Mouse (Mus musculus): ENCODE results near the gene Megf11. TPM values are rescaled to one million over a fixed set of nuclear protein-coding genes. Genes with fewer than 3 reads are reported as not detected.

The Megf11 gene
- 0.40 and 0.94 TPM in 2 replicates for polyA plus RNA-seq (2011; ENCODE audit: insufficient read depth, insufficient read length, low read depth, missing spikeins)

GRCm38 (mm10) chr9:64385511-64386465, at the start of gene Megf11:
TSS of gene Megf11 (plus strand) at chr9:64385626.
- Histone ChIP-seq H3K9me3 (replicated peaks; ENCODE audit: control insufficient read depth, insufficient read depth, low read length, poor library complexity, severe bottlenecking) (no peaks in the 10 kb centered on the region; the same call in none of the 2 replicates), H3K4me3 (ENCODE audit: low read depth, low read length) (peak within 1 kb of the TSS; percentile 82), H3K36me3 (ENCODE audit: control insufficient read depth, insufficient read depth, low read length, poor library complexity, severe bottlenecking) (no peaks in the 10 kb centered on the region), H3K9ac (ENCODE audit: low read depth, poor library complexity, severe bottlenecking) (peak within 1 kb of the TSS; percentile 80), H3K27me3 (ENCODE audit: control insufficient read depth, insufficient read depth, low read length, poor library complexity, severe bottlenecking) (peaks cover 16% of the 10 kb centered on the region), H3K27ac (ENCODE audit: insufficient read depth, low read length) (no peak within 1 kb of the TSS), H3K4me1 (ENCODE audit: control insufficient read depth, insufficient read depth, low read length) (peaks cover 7% of the 10 kb centered on the region)
- TF ChIP-seq POLR2A (IDR thresholded peaks at IDR 0.05; ENCODE audit: insufficient read depth, low read length) (no peak), CTCF (IDR thresholded peaks at IDR 0.05; ENCODE audit: low read depth, low read length) (no peak)

GRCm38 (mm10) chr9:64335825-64336224, 49.6 kb upstream of the Megf11 start:
- Histone ChIP-seq H3K4me1 (ENCODE audit: control insufficient read depth, insufficient read depth, low read length) (peaks cover 3% of the 10 kb centered on the region), H3K9ac (ENCODE audit: low read depth, poor library complexity, severe bottlenecking) (no peak overlapping the region), H3K27me3 (ENCODE audit: control insufficient read depth, insufficient read depth, low read length, poor library complexity, severe bottlenecking) (no peaks in the 10 kb centered on the region), H3K36me3 (ENCODE audit: control insufficient read depth, insufficient read depth, low read length, poor library complexity, severe bottlenecking) (no peaks in the 10 kb centered on the region), H3K27ac (ENCODE audit: insufficient read depth, low read length) (no peak overlapping the region), H3K4me3 (ENCODE audit: low read depth, low read length) (no peak overlapping the region), H3K9me3 (replicated peaks; ENCODE audit: control insufficient read depth, insufficient read depth, low read length, poor library complexity, severe bottlenecking) (no peaks in the 10 kb centered on the region)
- TF ChIP-seq EP300 (IDR thresholded peaks at IDR 0.05; ENCODE audit: insufficient read depth, low read depth, low read length) = no peak
- TF ChIP-seq POLR2A (IDR thresholded peaks at IDR 0.05; ENCODE audit: insufficient read depth, low read length) = no peak
- no peak for TF ChIP-seq CTCF (IDR thresholded peaks at IDR 0.05; ENCODE audit: low read depth, low read length)

GRCm38 (mm10) chr9:64339361-64339760, 46.1 kb upstream of the Megf11 start:
- no peak overlapping the region for H3K9ac ChIP-seq (ENCODE audit: low read depth, poor library complexity, severe bottlenecking)
- H3K36me3 ChIP-seq (ENCODE audit: control insufficient read depth, insufficient read depth, low read length, poor library complexity, severe bottlenecking) = no peaks in the 10 kb centered on the region
- TF ChIP-seq EP300 (IDR thresholded peaks at IDR 0.05; ENCODE audit: insufficient read depth, low read depth, low read length) (0 out of 2 replicates have a peak, but pooled peaks have one; percentile 43), CTCF (IDR thresholded peaks at IDR 0.05; ENCODE audit: low read depth, low read length) (no peak)
- H3K4me1 ChIP-seq (ENCODE audit: control insufficient read depth, insufficient read depth, low read length) = peaks cover 3% of the 10 kb centered on the region
- no peaks in the 10 kb centered on the region for H3K27me3 ChIP-seq (ENCODE audit: control insufficient read depth, insufficient read depth, low read length, poor library complexity, severe bottlenecking)
- no peak overlapping the region for H3K27ac ChIP-seq (ENCODE audit: insufficient read depth, low read length)
- H3K4me3 ChIP-seq (ENCODE audit: low read depth, low read length) = no peak overlapping the region
- H3K9me3 ChIP-seq (replicated peaks; ENCODE audit: control insufficient read depth, insufficient read depth, low read length, poor library complexity, severe bottlenecking) = no peaks in the 10 kb centered on the region

GRCm38 (mm10) chr9:64340351-64341253, 44.8 kb upstream of the Megf11 start:
- no peak for TF ChIP-seq EP300 (IDR thresholded peaks at IDR 0.05; ENCODE audit: insufficient read depth, low read depth, low read length)
- TF ChIP-seq CTCF (IDR thresholded peaks at IDR 0.05; ENCODE audit: low read depth, low read length) = no peak
- no peak for TF ChIP-seq POLR2A (IDR thresholded peaks at IDR 0.05; ENCODE audit: insufficient read depth, low read length)
- Histone ChIP-seq H3K36me3 (ENCODE audit: control insufficient read depth, insufficient read depth, low read length, poor library complexity, severe bottlenecking) (no peaks in the 10 kb centered on the region), H3K9me3 (replicated peaks; ENCODE audit: control insufficient read depth, insufficient read depth, low read length, poor library complexity, severe bottlenecking) (no peaks in the 10 kb centered on the region), H3K4me3 (ENCODE audit: low read depth, low read length) (peak overlapping the region; percentile 67), H3K27ac (ENCODE audit: insufficient read depth, low read length) (peak overlapping the region; percentile 31), H3K9ac (ENCODE audit: low read depth, poor library complexity, severe bottlenecking) (peak overlapping the region; percentile 89), H3K27me3 (ENCODE audit: control insufficient read depth, insufficient read depth, low read length, poor library complexity, severe bottlenecking) (no peaks in the 10 kb centered on the region), H3K4me1 (ENCODE audit: control insufficient read depth, insufficient read depth, low read length) (peaks cover 3% of the 10 kb centered on the region)

- H3K9me3 ChIP-seq (replicated peaks; ENCODE audit: control insufficient read depth, insufficient read depth, low read length, poor library complexity, severe bottlenecking) = no peaks in the 10 kb centered on the region
- TF ChIP-seq EP300 (IDR thresholded peaks at IDR 0.05; ENCODE audit: insufficient read depth, low read depth, low read length) (no peak), CTCF (IDR thresholded peaks at IDR 0.05; ENCODE audit: low read depth, low read length) (no peak), POLR2A (IDR thresholded peaks at IDR 0.05; ENCODE audit: insufficient read depth, low read length) (no peak)
- peaks cover 3% of the 10 kb centered on the region for H3K4me1 ChIP-seq (ENCODE audit: control insufficient read depth, insufficient read depth, low read length)
- peak within 1 kb of the TSS; percentile 89 for H3K9ac ChIP-seq (ENCODE audit: low read depth, poor library complexity, severe bottlenecking)
- no peaks in the 10 kb centered on the region for H3K36me3 ChIP-seq (ENCODE audit: control insufficient read depth, insufficient read depth, low read length, poor library complexity, severe bottlenecking)
- peak within 1 kb of the TSS; percentile 67 for H3K4me3 ChIP-seq (ENCODE audit: low read depth, low read length)
- H3K27ac ChIP-seq (ENCODE audit: insufficient read depth, low read length) = peak within 1 kb of the TSS; percentile 31
- H3K27me3 ChIP-seq (ENCODE audit: control insufficient read depth, insufficient read depth, low read length, poor library complexity, severe bottlenecking) = no peaks in the 10 kb centered on the region
Measured at GRCm38 (mm10) chr9:64341254-64341566, 44.2 kb upstream of the Megf11 start, which contains the start of gene Dis3l. TSS of gene Dis3l (minus strand) at chr9:64341288.
